Mouse (Mus musculus) ES-Bruce4 (cell line): ENCODE results near the gene Trnt1.

Source experiments
- CTCF ChIP-seq: IDR thresholded peaks from one replicate; pipeline ENCODE4 v1.8.1; 2011; ENCODE audit warnings: low read depth, low read length
- EP300 ChIP-seq: IDR thresholded peaks from 2 replicates; pipeline ENCODE4 v1.6.1; 2011; ENCODE audit warnings: low read depth, low read length; ENCODE audit not compliant: insufficient read depth
- POLR2A ChIP-seq: IDR thresholded peaks from one replicate; pipeline ENCODE4 v1.8.1; 2011; ENCODE audit warnings: low read length; ENCODE audit not compliant: insufficient read depth

- no peak for TF ChIP-seq POLR2A
- no peak for TF ChIP-seq EP300
- no peak for TF ChIP-seq CTCF
Measured at GRCm38 (mm10) chr6:106727703-106728102, 41.2 kb upstream of the Trnt1 start.
